Mouse (Mus musculus) small intestine, adult 2 months (tissue): ENCODE results near the gene Gm5767.

ENCODE experiments used
- CTCF ChIP-seq: fragments of 200-500 bp; IDR thresholded peaks from 2 replicates; pipeline ENCODE4 v1.5.1; 2012; ENCODE audit warnings: low read depth, mild to moderate bottlenecking, control low read depth, inconsistent platforms, low read length, moderate library complexity, mixed read lengths; ENCODE audit not compliant: insufficient replicate concordance, insufficient read length; ENCODE audit errors: extremely low read depth
- POLR2A ChIP-seq: fragments of 200-500 bp; IDR thresholded peaks from 2 replicates; pipeline ENCODE4 v1.6.1; 2012; ENCODE audit warnings: low read depth, mild to moderate bottlenecking, control low read depth, inconsistent platforms, low read length, moderate library complexity

- no peak for TF ChIP-seq CTCF
- no peak for TF ChIP-seq POLR2A
Observed at GRCm38 (mm10) chr16:8691206-8691605, 10.6 kb downstream of the Gm5767 start.
